Mouse (Mus musculus) lung, embryonic 14.5 days (tissue): ENCODE measurements around the gene Mad2l2. TPM values are rescaled to one million over a fixed set of nuclear protein-coding genes. Genes with fewer than 3 reads are reported as not detected.
A peak's percentile ranks its signal among the peaks of the same experiment; 100 is the strongest.

Source experiments
- ATAC-seq: fragments of 200-750 bp; cut with Nextera tagmentation; 2 replicates; pipeline ENCODE4 v1.8.0; 2017; ENCODE audit warnings: mild to moderate bottlenecking, moderate TSS enrichment, moderate library complexity; ENCODE audit not compliant: insufficient read depth
- DNase-seq: peaks from one replicate; pipeline ENCODE4 v3.0.0-alpha.2; 2015
- H3K27ac ChIP-seq: fragments of 300-500 bp; sonication (generic); 2 replicates; pipeline ENCODE4 v1.5.1; 2014; ENCODE audit warnings: low read depth, mild to moderate bottlenecking, moderate library complexity
- H3K27me3 ChIP-seq: fragments of 300-500 bp; sonication (generic); 2 replicates; pipeline ENCODE4 v1.6.1; 2014; ENCODE audit warnings: low read length, control low read depth; ENCODE audit not compliant: insufficient read depth
- H3K36me3 ChIP-seq: fragments of 300-500 bp; sonication (generic); 2 replicates; pipeline ENCODE4 v1.6.1; 2014; ENCODE audit warnings: control low read depth; ENCODE audit not compliant: insufficient read depth
- H3K4me1 ChIP-seq: fragments of 300-500 bp; sonication (generic); 2 replicates; pipeline ENCODE4 v1.6.1; 2014; ENCODE audit warnings: antibody characterized with exemption, control low read depth; ENCODE audit not compliant: insufficient read depth
- H3K4me2 ChIP-seq: fragments of 300-500 bp; sonication (generic); 2 replicates; pipeline ENCODE4 v1.6.1; 2014; ENCODE audit warnings: mild to moderate bottlenecking
- H3K4me3 ChIP-seq: fragments of 300-500 bp; sonication (generic); 2 replicates; pipeline ENCODE4 v1.5.1; 2014; ENCODE audit warnings: low read depth, low read length
- H3K9ac ChIP-seq: fragments of 300-500 bp; sonication (generic); 2 replicates; pipeline ENCODE4 v1.6.1; 2014
- H3K9me3 ChIP-seq: fragments of 300-500 bp; sonication (generic); 2 replicates; pipeline ENCODE4 v1.6.1; 2016; ENCODE audit warnings: low read depth, low read length, control low read depth
- CTCF ChIP-seq: IDR thresholded peaks from 2 replicates; pipeline ENCODE4 v1.5.1; 2016; ENCODE audit warnings: antibody characterized with exemption, low read depth
- WGBS: fragments of 180-500 bp; shearing (Covaris S2); extraction: QIAGEN DNeasy Blood & Tissue Kit; methylation state at CpG from one replicate; pipeline ENCODE4 v1.1.7; 2014; 5-methylcytosine and 5-hydroxymethylcytosine counted together
- polyA plus RNA-seq: library from polyadenylated mRNA; unstranded; fragments of >200 nt; fragmentation: Nextera tagmentation; extraction: Ambion mirVana; gene quantifications from 2 replicates; pipeline ENCODE4 v1.2.1, GENCODE M21; 2014

Mad2l2 gene
- polyA plus RNA-seq, 1 experiment from 2014 or later, result 61.1 TPM

- H3K4me1 ChIP-seq, result no peaks in the 10 kb centered on the region
Observed at GRCm38 (mm10) chr4:148092551-148093271, 37.5 kb upstream of the Mad2l2 start.

GRCm38 (mm10) chr4:148094161-148094560 lies 36.0 kb upstream of the Mad2l2 start:
- TF ChIP-seq CTCF, result no peak
- 81% methylated on average over 5 of the region's 5 CpGs for WGBS
- Histone ChIP-seq H3K9me3 (no peaks in the 10 kb centered on the region), H3K4me1 (no peaks in the 10 kb centered on the region), H3K4me2 (no peak overlapping the region), H3K4me3 (no peak overlapping the region), H3K27ac (no peak overlapping the region), H3K27me3 (no peaks in the 10 kb centered on the region), H3K36me3 (no peaks in the 10 kb centered on the region), H3K9ac (no peak overlapping the region)
- ATAC-seq (no peak), DNase-seq (no peak)

More at GRCm38 (mm10) chr4:148092551-148093271, 37.5 kb upstream of the Mad2l2 start:
- no peak overlapping the region for H3K27ac ChIP-seq
- no peak overlapping the region for H3K9ac ChIP-seq
- no peaks in the 10 kb centered on the region for H3K36me3 ChIP-seq
- no peak for DNase-seq
- no peaks in the 10 kb centered on the region for H3K27me3 ChIP-seq
- H3K4me2 ChIP-seq, result no peak overlapping the region
- no peaks in the 10 kb centered on the region for H3K9me3 ChIP-seq
- no peak for TF ChIP-seq CTCF
- ATAC-seq, result no peak
- 82% methylated on average over 11 of the region's 11 CpGs for WGBS
- H3K4me3 ChIP-seq, result no peak overlapping the region

GRCm38 (mm10) chr4:148095081-148095480 lies 35.1 kb upstream of the Mad2l2 start:
- WGBS, result 70% methylated on average over 4 of the region's 4 CpGs
- ATAC-seq (no peak), DNase-seq (no peak)
- Histone ChIP-seq H3K4me3 (no peak overlapping the region), H3K36me3 (no peaks in the 10 kb centered on the region), H3K27me3 (no peaks in the 10 kb centered on the region), H3K4me2 (no peak overlapping the region), H3K27ac (no peak overlapping the region), H3K4me1 (no peaks in the 10 kb centered on the region), H3K9ac (no peak overlapping the region), H3K9me3 (no peaks in the 10 kb centered on the region)
- no peak for TF ChIP-seq CTCF

GRCm38 (mm10) chr4:148097936-148098335 lies 32.2 kb upstream of the Mad2l2 start:
- Histone ChIP-seq H3K4me2 (no peak overlapping the region), H3K27ac (no peak overlapping the region), H3K9ac (no peak overlapping the region), H3K9me3 (no peaks in the 10 kb centered on the region), H3K4me1 (0 out of 2 replicates have a peak, but pooled peaks cover 2% of the 10 kb centered on the region), H3K4me3 (no peak overlapping the region), H3K36me3 (no peaks in the 10 kb centered on the region), H3K27me3 (no peaks in the 10 kb centered on the region)
- DNase-seq, result no peak
- no peak for TF ChIP-seq CTCF
- no peak for ATAC-seq
- 90% methylated on average over 2 of the region's 2 CpGs for WGBS

GRCm38 (mm10) chr4:148098666-148099065 lies 31.5 kb upstream of the Mad2l2 start:
- H3K9me3 ChIP-seq, result no peaks in the 10 kb centered on the region
- H3K9ac ChIP-seq, result no peak overlapping the region
- DNase-seq (no peak), ATAC-seq (no peak)
- no peak overlapping the region for H3K27ac ChIP-seq
- H3K27me3 ChIP-seq, result no peaks in the 10 kb centered on the region
- no peak for TF ChIP-seq CTCF
- 0 out of 2 replicates have a peak, but pooled peaks cover 2% of the 10 kb centered on the region for H3K4me1 ChIP-seq
- no peak overlapping the region for H3K4me2 ChIP-seq
- no peak overlapping the region for H3K4me3 ChIP-seq
- H3K36me3 ChIP-seq, result no peaks in the 10 kb centered on the region
- 74% methylated on average over 3 of the region's 3 CpGs for WGBS

GRCm38 (mm10) chr4:148101801-148102527 lies 28.2 kb upstream of the Mad2l2 start:
- Histone ChIP-seq H3K36me3 (no peaks in the 10 kb centered on the region), H3K4me2 (peak overlapping the region; percentile 53), H3K27me3 (no peaks in the 10 kb centered on the region), H3K9me3 (no peaks in the 10 kb centered on the region), H3K27ac (no peak overlapping the region), H3K9ac (no peak overlapping the region), H3K4me1 (0 out of 2 replicates have a peak, but pooled peaks cover 2% of the 10 kb centered on the region), H3K4me3 (0 out of 2 replicates have a peak overlapping the region, but pooled peaks have one; percentile 9)
- ATAC-seq (peak; percentile 86), DNase-seq (peak; percentile 61)
- peak; percentile 66 for TF ChIP-seq CTCF
- 19% methylated on average over 29 of the region's 29 CpGs for WGBS

GRCm38 (mm10) chr4:148104146-148104545 lies 26.0 kb upstream of the Mad2l2 start:
- WGBS, result 78% methylated on average over 3 of the region's 3 CpGs
- Histone ChIP-seq H3K36me3 (no peaks in the 10 kb centered on the region), H3K27ac (no peak overlapping the region), H3K4me3 (no peak overlapping the region), H3K9me3 (no peaks in the 10 kb centered on the region), H3K4me2 (no peak overlapping the region), H3K4me1 (peaks cover 12% of the 10 kb centered on the region; the same call in 1 of the 2 replicates), H3K9ac (no peak overlapping the region), H3K27me3 (no peaks in the 10 kb centered on the region)
- ATAC-seq (no peak), DNase-seq (no peak)
- TF ChIP-seq CTCF, result no peak
